ENCODE assay signal across 8 mouse cellular contexts in the genomic region with DNA sequence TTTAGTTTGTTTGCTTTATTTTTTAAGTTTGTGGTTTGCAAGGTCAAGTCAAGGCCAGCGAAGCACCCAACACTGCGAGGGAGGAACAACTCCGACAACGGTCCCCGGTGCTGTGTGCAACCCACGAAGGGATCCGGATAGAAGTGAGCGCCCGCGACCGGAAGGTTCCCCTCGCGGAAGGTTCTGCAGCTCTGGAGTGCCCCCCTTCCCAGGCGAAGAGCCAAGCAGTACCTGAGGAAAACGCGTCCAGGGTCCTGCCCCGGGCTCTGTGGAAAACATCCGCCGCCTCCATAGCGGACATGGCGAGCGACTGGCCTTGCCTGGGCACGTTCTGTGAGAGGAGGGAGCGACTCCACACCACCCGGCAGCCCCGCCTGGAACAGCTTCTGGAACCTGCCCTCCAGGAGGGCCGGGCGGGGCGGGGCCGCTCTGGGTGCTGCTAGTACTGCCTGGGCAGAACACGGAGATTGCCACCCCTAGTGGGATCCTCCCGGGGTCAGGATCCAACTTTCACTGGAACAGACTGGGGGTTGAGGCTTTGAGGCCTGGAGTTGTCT. TPM values are rescaled to one million over a fixed set of nuclear protein-coding genes. Genes with fewer than 3 reads are reported as not detected.
DNase-seq lines count a peak whose midpoint lies in the region; ATAC-seq lines count a peak whose summit lies in the region.

Cpped1 (minus strand) TSS at position 411 of the 557 bp plus-strand sequence.

- peak; percentile 94 for DNase-seq in adipocyte (ENCODE audit: low spot score)
- DNase-seq in embryo, embryonic 10 days (ENCODE audit: low spot score): peak; percentile 83
- peak; percentile 83 for DNase-seq in gastrocnemius, postnatal 10 days
- DNase-seq in left cerebral cortex, postnatal 10 days (ENCODE audit: extremely low spot score in 1 of 2, low spot score in 2 of 2): peak; percentile 83 to 92
- DNase-seq in right cerebral cortex, postnatal 25 days: peak; percentile 89
- peak; percentile 86 to 88 for DNase-seq in urinary bladder, postnatal 4 days (ENCODE audit: low spot score in 2 of 2)

- intact Hi-C loops in left cerebral cortex, postnatal 10 days (cut with DNase I): no loop called here

- peak; percentile 95 for ATAC-seq in inflammation-experienced regulatory T-cells, adult 6 months
- peak; percentile 91 for ATAC-seq in megakaryocyte-erythroid progenitor cell, adult 5-6 weeks (replicated peaks; ENCODE audit: low FRiP score, low TSS enrichment, poor library complexity, severe bottlenecking)

RNA-seq across cellular contexts. Expression of gene Cpped1, which starts in this region (rescaled TPM):
- 10 to 100 TPM; 39.7 to 44.0 TPM for total RNA-seq in gastrocnemius, postnatal 10 days (2021)
- polyA plus RNA-seq in inflammation-experienced regulatory T-cells, adult 6 months (2017; shearing (Covaris generic)): 10 to 100 TPM in 2 of 3 experiments, 1 to 10 TPM in 1; 8.9 to 12.3 (median 10.5) TPM
- total RNA-seq in left cerebral cortex, postnatal 10 days (2021): 10 to 100 TPM; 28.3 to 29.4 TPM
- total RNA-seq in megakaryocyte-erythroid progenitor cell, adult 5-6 weeks (2014; fragmentation: Nextera tagmentation): 34.5 and 36.4 TPM in 2 replicates
- total RNA-seq in megakaryocyte-erythroid progenitor cell, adult 5-6 weeks (2017): 25.0 and 26.1 TPM in 2 replicates

Comparison
In these comparisons a context has a peak if more than half of its experiments do, and no peak if none do; other contexts are left out.
1. Peak in every context shown above with its lines: DNase-seq and ATAC-seq.